Mouse (Mus musculus): Measurements from ENCODE around the gene Ptpn13.

Gene Ptpn13

GRCm38 (mm10) chr5:103458411-103458810 is 33.4 kb downstream of the Ptpn13 start:
- no peak for DNase-seq (ENCODE audit: low spot score in 2 of 2)

- DNase-seq (ENCODE audit: low spot score in 2 of 2) = peak; percentile 41 to 49
Measured at GRCm38 (mm10) chr5:103458959-103459675, 34.1 kb downstream of the Ptpn13 start.

- no peak for DNase-seq (ENCODE audit: low spot score in 2 of 2)
Measured at GRCm38 (mm10) chr5:103460903-103461302, 35.9 kb downstream of the Ptpn13 start.

- no peak for DNase-seq (ENCODE audit: low spot score in 2 of 2)
Measured at GRCm38 (mm10) chr5:103463661-103464219, 38.7 kb downstream of the Ptpn13 start.

GRCm38 (mm10) chr5:103464329-103464728 is 39.3 kb downstream of the Ptpn13 start:
- DNase-seq (ENCODE audit: low spot score in 2 of 2) = no peak

GRCm38 (mm10) chr5:103464771-103465170 is 39.8 kb downstream of the Ptpn13 start:
- no peak for DNase-seq (ENCODE audit: low spot score in 2 of 2)

GRCm38 (mm10) chr5:103472670-103473069 is 47.7 kb downstream of the Ptpn13 start:
- no peak for DNase-seq (ENCODE audit: low spot score in 2 of 2)

GRCm38 (mm10) chr5:103473467-103474096 is 48.6 kb downstream of the Ptpn13 start:
- DNase-seq (ENCODE audit: low spot score in 2 of 2) = no peak

- no peak for DNase-seq (ENCODE audit: low spot score in 2 of 2)
Measured at GRCm38 (mm10) chr5:103474259-103474658, 49.3 kb downstream of the Ptpn13 start.

- DNase-seq (ENCODE audit: low spot score in 2 of 2) = no peak
Measured at GRCm38 (mm10) chr5:103475503-103475902, 50.5 kb downstream of the Ptpn13 start.

GRCm38 (mm10) chr5:103479503-103479902 is 54.5 kb downstream of the Ptpn13 start:
- no peak for DNase-seq (ENCODE audit: low spot score in 2 of 2)

GRCm38 (mm10) chr5:103481222-103481621 is 56.2 kb downstream of the Ptpn13 start:
- DNase-seq (ENCODE audit: low spot score in 2 of 2) = no peak

- no peak for DNase-seq (ENCODE audit: low spot score in 2 of 2)
Measured at GRCm38 (mm10) chr5:103487001-103487400, 62.0 kb downstream of the Ptpn13 start.

GRCm38 (mm10) chr5:103490964-103491363 is 66.0 kb downstream of the Ptpn13 start:
- DNase-seq (ENCODE audit: low spot score in 2 of 2) = no peak

- no peak for DNase-seq (ENCODE audit: low spot score in 2 of 2)
Measured at GRCm38 (mm10) chr5:103491788-103492187, 66.8 kb downstream of the Ptpn13 start.

- no peak for DNase-seq (ENCODE audit: low spot score in 2 of 2)
Measured at GRCm38 (mm10) chr5:103497061-103497460, 72.1 kb downstream of the Ptpn13 start.

- no peak for DNase-seq (ENCODE audit: low spot score in 2 of 2)
Measured at GRCm38 (mm10) chr5:103497480-103497879, 72.5 kb downstream of the Ptpn13 start.

- peak; percentile 31 to 37 for DNase-seq (ENCODE audit: low spot score in 2 of 2)
Measured at GRCm38 (mm10) chr5:103499305-103499704, 74.3 kb downstream of the Ptpn13 start.

- DNase-seq (ENCODE audit: low spot score in 2 of 2) = no peak
Measured at GRCm38 (mm10) chr5:103501076-103501475, 76.1 kb downstream of the Ptpn13 start.

GRCm38 (mm10) chr5:103501839-103502238 is 76.8 kb downstream of the Ptpn13 start:
- no peak for DNase-seq (ENCODE audit: low spot score in 2 of 2)

- DNase-seq (ENCODE audit: low spot score in 2 of 2) = no peak
Measured at GRCm38 (mm10) chr5:103513162-103513561, 88.2 kb downstream of the Ptpn13 start.

GRCm38 (mm10) chr5:103514441-103514840 is 89.4 kb downstream of the Ptpn13 start:
- no peak for DNase-seq (ENCODE audit: low spot score in 2 of 2)

GRCm38 (mm10) chr5:103515876-103516275 is 90.9 kb downstream of the Ptpn13 start:
- DNase-seq (ENCODE audit: low spot score in 2 of 2) = no peak

Data from urinary bladder, postnatal 36 days (tissue).